Mouse (Mus musculus) embryonic facial prominence, embryonic 13.5 days (tissue): ENCODE results near the gene Fgg. TPM values are rescaled to one million over a fixed set of nuclear protein-coding genes. Genes with fewer than 3 reads are reported as not detected.

Experiments
- ATAC-seq: fragments of 200-750 bp; cut with Nextera tagmentation; 2 replicates; pipeline ENCODE4 v1.8.0; 2017; ENCODE audit warnings: low read depth; ENCODE audit not compliant: insufficient number of reproducible peaks, insufficient read depth, low FRiP score, low TSS enrichment
- H3K27ac ChIP-seq: fragments of 300-500 bp; sonication (generic); 2 replicates; pipeline ENCODE4 v1.5.1; 2015; ENCODE audit warnings: moderate library complexity, mild to moderate bottlenecking, inconsistent platforms
- H3K27me3 ChIP-seq: fragments of 300-500 bp; sonication (generic); 2 replicates; pipeline ENCODE4 v1.6.1; 2015; ENCODE audit warnings: mild to moderate bottlenecking, inconsistent platforms
- H3K36me3 ChIP-seq: fragments of 300-500 bp; sonication (generic); 2 replicates; pipeline ENCODE4 v1.6.1; 2015; ENCODE audit warnings: mild to moderate bottlenecking, inconsistent platforms
- H3K4me1 ChIP-seq: fragments of 300-500 bp; sonication (generic); 2 replicates; pipeline ENCODE4 v1.6.1; 2015; ENCODE audit warnings: inconsistent platforms
- H3K4me2 ChIP-seq: fragments of 300-500 bp; sonication (generic); 2 replicates; pipeline ENCODE4 v1.6.1; 2015; ENCODE audit warnings: moderate library complexity, mild to moderate bottlenecking, inconsistent platforms
- H3K4me3 ChIP-seq: fragments of 300-500 bp; sonication (generic); 2 replicates; pipeline ENCODE4 v1.5.1; 2015; ENCODE audit warnings: mild to moderate bottlenecking, inconsistent platforms
- H3K9ac ChIP-seq: fragments of 300-500 bp; sonication (generic); 2 replicates; pipeline ENCODE4 v1.6.1; 2015; ENCODE audit warnings: mild to moderate bottlenecking, inconsistent platforms
- H3K9me3 ChIP-seq: fragments of 300-500 bp; sonication (generic); 2 replicates; pipeline ENCODE4 v1.6.1; 2016; ENCODE audit warnings: inconsistent platforms
- WGBS: fragments of 180-500 bp; shearing (Covaris S2); methylation state at CpG from one replicate; pipeline ENCODE4 v1.1.7; 2015; ENCODE audit warnings: mixed read lengths; 5-methylcytosine and 5-hydroxymethylcytosine counted together
- polyA plus RNA-seq: library from polyadenylated mRNA; unstranded; fragments of >200 nt; fragmentation: Nextera tagmentation; extraction: Ambion mirVana; gene quantifications from 2 replicates; pipeline ENCODE4 v1.2.1, GENCODE M21; 2015

The Fgg gene
- polyA plus RNA-seq, 1 experiment from 2014 or later, result not detected

DNA sequence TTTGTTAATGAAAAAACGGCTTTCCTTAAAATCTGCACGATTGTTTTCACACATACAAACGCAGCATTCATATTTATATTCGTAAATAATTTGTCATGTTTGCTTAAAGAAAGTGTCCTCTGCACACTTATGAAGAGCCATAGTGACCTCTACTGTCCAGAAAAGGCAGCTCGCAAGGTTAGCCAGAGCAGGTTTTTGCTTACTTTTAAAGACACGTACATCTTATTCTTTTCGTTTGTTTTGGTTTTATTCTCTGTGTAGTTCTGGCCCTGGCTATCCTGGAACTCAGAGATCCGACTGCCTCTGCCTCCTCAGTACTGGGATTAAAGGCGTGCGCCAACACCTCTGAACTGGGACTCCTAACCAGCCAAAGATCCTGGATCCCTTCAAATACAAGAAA is 46.2 kb downstream of the Fgg start:
- H3K36me3 ChIP-seq, result peaks cover 17% of the 10 kb centered on the region
- H3K4me1 ChIP-seq, result peaks cover 9% of the 10 kb centered on the region
- no peak overlapping the region for H3K4me2 ChIP-seq
- WGBS, result 29% methylated on average over 10 of the region's 10 CpGs
- ATAC-seq, result no peak
- H3K9me3 ChIP-seq, result no peaks in the 10 kb centered on the region
- H3K27me3 ChIP-seq, result no peaks in the 10 kb centered on the region
- H3K27ac ChIP-seq, result no peak overlapping the region
- no peak overlapping the region for H3K9ac ChIP-seq
- H3K4me3 ChIP-seq, result no peak overlapping the region

- no peak for ATAC-seq
- H3K4me1 ChIP-seq, result peaks cover 9% of the 10 kb centered on the region
- H3K9me3 ChIP-seq, result no peaks in the 10 kb centered on the region
- H3K36me3 ChIP-seq, result peaks cover 27% of the 10 kb centered on the region
- H3K4me3 ChIP-seq, result peak overlapping the region; percentile 83
- peak overlapping the region; percentile 48 for H3K4me2 ChIP-seq
- 40% methylated on average over 13 of the region's 13 CpGs for WGBS
- no peaks in the 10 kb centered on the region for H3K27me3 ChIP-seq
- 0 out of 2 replicates have a peak overlapping the region, but pooled peaks have one; percentile 36 for H3K9ac ChIP-seq
- H3K27ac ChIP-seq, result no peak overlapping the region; the same call in 1 of the 2 replicates
These were observed 47.2 kb downstream of the Fgg start for GRCm38 (mm10) chr3:83054759-83055158.

GRCm38 (mm10) chr3:83055281-83056038 is 47.9 kb downstream of the Fgg start, which contains the start of gene Plrg1:
TSS of gene Plrg1 (plus strand) at chr3:83055522.
- ATAC-seq, result peak; percentile 97
- Histone ChIP-seq H3K4me3 (peak within 1 kb of the TSS; percentile 83), H3K27ac (peak within 1 kb of the TSS; percentile 75), H3K4me2 (peak within 1 kb of the TSS; percentile 87), H3K36me3 (peaks cover 33% of the 10 kb centered on the region), H3K27me3 (no peaks in the 10 kb centered on the region), H3K4me1 (peaks cover 9% of the 10 kb centered on the region), H3K9ac (peak within 1 kb of the TSS; percentile 88), H3K9me3 (no peaks in the 10 kb centered on the region)
- under 1% methylated on average over 61 of the region's 61 CpGs for whole genome bisulfite sequencing

DNA sequence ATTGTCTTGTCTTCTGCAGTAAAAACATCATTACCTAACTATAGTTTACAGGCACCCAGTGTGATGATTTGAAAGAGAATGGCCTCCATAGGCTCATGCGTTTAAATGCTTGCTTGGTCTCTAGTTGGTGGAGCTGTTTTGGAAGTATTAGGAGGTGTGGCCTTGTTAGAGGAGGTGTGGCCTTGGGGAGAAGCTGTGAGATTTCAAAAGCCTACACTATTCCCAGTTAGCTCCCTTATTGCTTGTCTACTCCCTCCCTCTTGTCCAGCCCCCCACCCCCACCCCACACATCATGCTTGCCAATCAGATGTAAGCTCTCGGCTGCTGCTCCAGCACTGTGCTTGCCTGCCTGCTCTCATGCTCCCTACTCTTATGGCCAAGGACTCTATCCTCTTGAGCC is 49.5 kb downstream of the Fgg start:
- Histone ChIP-seq H3K4me2 (no peak overlapping the region), H3K9me3 (no peaks in the 10 kb centered on the region), H3K4me3 (no peak overlapping the region), H3K27me3 (no peaks in the 10 kb centered on the region), H3K36me3 (peaks cover 49% of the 10 kb centered on the region), H3K4me1 (peaks cover 9% of the 10 kb centered on the region), H3K9ac (no peak overlapping the region), H3K27ac (no peak overlapping the region)
- no peak for ATAC-seq
- WGBS, result 94% methylated on average over 2 of the region's 2 CpGs

Other genes starting within 250 kb of the Fgg start
- 4.1 and 5.0 TPM in 2 replicates for gene Rbm46, start 131.2 kb upstream of the Fgg start, polyA plus RNA-seq
- gene Lrat, start 103.8 kb upstream of the Fgg start, polyA plus RNA-seq, result 0.14 TPM in 1 of 2 replicates, not detected in the other
- 12.2 TPM in 1 of 2 replicates, not detected in the other for gene Fga, start 18.4 kb downstream of the Fgg start, polyA plus RNA-seq
- 6.0 TPM in 1 of 2 replicates, not detected in the other for gene Fgb, start 42.1 kb downstream of the Fgg start, polyA plus RNA-seq
- 110 and 111 TPM in 2 replicates for gene Plrg1, start 47.8 kb downstream of the Fgg start, polyA plus RNA-seq
- gene Dchs2, start 120.2 kb downstream of the Fgg start, polyA plus RNA-seq, result 0.35 and 0.51 TPM in 2 replicates